In genomic region chr5:35043110-35043451, GRCm38 (mm10) we compare ENCODE assay signal across 8 mouse cellular contexts. TPM values are rescaled to one million over a fixed set of nuclear protein-coding genes. Genes with fewer than 3 reads are reported as not detected.
DNase-seq lines count a peak whose midpoint lies in the region.

No protein-coding gene starts in this region.

- H3K27me3 ChIP-seq in midbrain, embryonic 10.5 days (ENCODE audit: low read depth, poor library complexity, severe bottlenecking): no peaks in the 10 kb centered on the region

- no peaks in the 10 kb centered on the region for H3K36me3 ChIP-seq in midbrain, embryonic 10.5 days

- peaks cover 3% of the 10 kb centered on the region; the same call in 1 of the 2 replicates for H3K4me1 ChIP-seq in midbrain, embryonic 10.5 days

- no peak overlapping the region for H3K27ac ChIP-seq in midbrain, embryonic 10.5 days (replicated peaks)

- DNase-seq in A20 (ENCODE audit: low read depth, low spot score): peak; percentile 69
- peak; percentile 84 for DNase-seq in adrenal gland, postnatal 10 days
- DNase-seq in embryo, embryonic 9.5 days (ENCODE audit: extremely low spot score): peak; percentile 80
- peak; percentile 96 for DNase-seq in heart, adult 11 months
- DNase-seq in kidney, adult 11 months: peak; percentile 74
- DNase-seq in left cerebral cortex, postnatal 25 days (ENCODE audit: low spot score in 2 of 2): peak; percentile 83 to 90
- DNase-seq in midbrain, embryonic 10.5 days (ENCODE audit: low spot score): peak; percentile 71
- peak; percentile 72 for DNase-seq in skeletal muscle tissue, adult 2 months (ENCODE audit: low read depth, low spot score)

- no peaks in the 10 kb centered on the region for H3K9me3 ChIP-seq in midbrain, embryonic 10.5 days (replicated peaks)

- intact Hi-C loops in left cerebral cortex, postnatal 25 days (cut with DNase I): loop anchor here (1.0 to 10.0 kb wide), 3 partner anchors 56 to 378 kb away; partner anchors contain the start of genes Grk4 and Nop14

- no peak overlapping the region for H3K4me3 ChIP-seq in midbrain, embryonic 10.5 days

- WGBS in midbrain, embryonic 10.5 days: 44% methylated on average over 1 of the region's 1 CpGs

RNA-seq across cellular contexts. Expression of gene Hgfac, which starts 1.8 kb away (rescaled TPM):
- 10 to 100 TPM; 41.3 to 90.3 TPM for total RNA-seq in adrenal gland, postnatal 10 days (2021)
- total RNA-seq in left cerebral cortex, postnatal 25 days (2021): 1 to 10 TPM; 1.1 TPM
- 0.28 and 0.53 TPM in 2 replicates for polyA plus RNA-seq in midbrain, embryonic 10.5 days (2016; fragmentation: Nextera tagmentation; extraction: Ambion mirVana)

RNA-seq across cellular contexts. Expression of gene Dok7, which starts 13.5 kb away (rescaled TPM):
- 10 to 100 TPM in 1 of 2 experiments, 1 to 10 TPM in 1; 9.3 to 12.1 TPM for total RNA-seq in adrenal gland, postnatal 10 days (2021)
- 10 to 100 TPM; 19.6 to 20.0 TPM for total RNA-seq in left cerebral cortex, postnatal 25 days (2021)
- 0.27 and 0.42 TPM in 2 replicates for polyA plus RNA-seq in midbrain, embryonic 10.5 days (2016; fragmentation: Nextera tagmentation; extraction: Ambion mirVana)

Comparison
In these comparisons a context has a peak if more than half of its experiments do, and no peak if none do; other contexts are left out.
1. RNA of gene Hgfac, which starts 1.8 kb away (total RNA-seq): 41.3 to 90.3 TPM in adrenal gland, postnatal 10 days; 1.1 TPM in left cerebral cortex, postnatal 25 days; every median in the first group is over 10 times any median in the second.
2. Peak in every context shown above with its lines, with median percentiles within 50 percentile points of each other: DNase-seq.